Mouse (Mus musculus) MEL (cell line): ENCODE results near the gene Spata6. TPM values are rescaled to one million over a fixed set of nuclear protein-coding genes. Genes with fewer than 3 reads are reported as not detected.

Experiments used
- DNase-seq: peaks from one replicate; pipeline ENCODE4 v3.0.0; 2011; ENCODE audit warnings: low read depth, low spot score
- H3K27ac ChIP-seq: 2 replicates; pipeline ENCODE4 v1.5.1; 2012; ENCODE audit warnings: low read depth, mild to moderate bottlenecking, control low read depth, low read length, moderate library complexity; ENCODE audit not compliant: control insufficient read depth
- H3K27me3 ChIP-seq, 2 experiments: fragments of 150-350 bp in 1 of 2; sonication (generic) in 1 of 2; 2 replicates each; pipeline ENCODE4 v1.6.1; 2012; ENCODE audit warnings: low read length in 2 of 2, mild to moderate bottlenecking in 2 of 2, improper control_type of control experiment in 1 of 2, moderate library complexity in 1 of 2; ENCODE audit not compliant: insufficient read depth in 2 of 2, control insufficient read depth in 1 of 2
- H3K36me3 ChIP-seq, 2 experiments: 2 replicates each; pipeline ENCODE4 v1.6.1; 2012 to 2014; ENCODE audit warnings: low read length in 2 of 2, improper control_type of control experiment in 1 of 2, inconsistent platforms in 1 of 2, mild to moderate bottlenecking in 1 of 2; ENCODE audit not compliant: insufficient read depth in 2 of 2, control insufficient read depth in 1 of 2
- H3K4me1 ChIP-seq, 2 experiments: fragments of 150-350 bp in 1 of 2; sonication (generic) in 1 of 2; 2 replicates each; pipeline ENCODE4 v1.6.1; 2012; ENCODE audit warnings: low read length in 2 of 2, improper control_type of control experiment in 1 of 2, mild to moderate bottlenecking in 1 of 2; ENCODE audit not compliant: insufficient read depth in 2 of 2, control insufficient read depth in 1 of 2
- H3K4me3 ChIP-seq, 2 experiments: fragments of 150-350 bp in 1 of 2; sonication (generic) in 1 of 2; 2 replicates each; pipeline ENCODE4 v1.5.1; 2012; ENCODE audit warnings: low read depth in 2 of 2, low read length in 2 of 2, mild to moderate bottlenecking in 2 of 2, moderate library complexity in 2 of 2, control low read depth in 1 of 2, improper control_type of control experiment in 1 of 2; ENCODE audit not compliant: control insufficient read depth in 1 of 2, insufficient read depth in 1 of 2
- H3K79me2 ChIP-seq: 2 replicates; pipeline ENCODE4 v1.6.1; 2012; ENCODE audit warnings: mild to moderate bottlenecking, low read length, moderate library complexity; ENCODE audit not compliant: control insufficient read depth, poor library complexity, insufficient read depth
- H3K9ac ChIP-seq: 2 replicates; pipeline ENCODE4 v1.6.1; 2012; ENCODE audit warnings: low read depth, mild to moderate bottlenecking, control low read depth, low read length, moderate library complexity; ENCODE audit not compliant: control insufficient read depth, poor library complexity, severe bottlenecking
- H3K9me3 ChIP-seq: fragments of 150-350 bp; sonication (generic); replicated peaks from 2 replicates; pipeline ENCODE4 v1.6.1; 2012; ENCODE audit warnings: mild to moderate bottlenecking, low read length, improper control_type of control experiment, moderate library complexity; ENCODE audit not compliant: insufficient read depth
- CHD1 ChIP-seq: IDR thresholded peaks from 2 replicates; pipeline ENCODE4 v1.6.1; 2012; ENCODE audit warnings: low read depth, mild to moderate bottlenecking, inconsistent platforms, low read length, improper control_type of control experiment
- CHD2 ChIP-seq: IDR thresholded peaks from 2 replicates; pipeline ENCODE4 v1.6.1; 2011; ENCODE audit warnings: low read length, improper control_type of control experiment
- E2F4 ChIP-seq: IDR thresholded peaks from 2 replicates; pipeline ENCODE4 v1.6.1; 2011; ENCODE audit warnings: low read depth, low read length, improper control_type of control experiment, borderline replicate concordance
- ELF1 ChIP-seq: IDR thresholded peaks from 2 replicates; pipeline ENCODE4 v1.6.1; 2014; ENCODE audit warnings: low read depth, mild to moderate bottlenecking, inconsistent platforms, low read length, improper control_type of control experiment, moderate library complexity
- EP300 ChIP-seq, 2 experiments: IDR thresholded peaks; 2 replicates each; pipeline ENCODE4 v1.6.1; 2011; ENCODE audit warnings: improper control_type of control experiment in 2 of 2, low read length in 2 of 2, low read depth in 1 of 2, mild to moderate bottlenecking in 1 of 2
- ETS1 ChIP-seq: IDR thresholded peaks from 2 replicates; pipeline ENCODE4 v1.6.1; 2012; ENCODE audit warnings: low read depth, mild to moderate bottlenecking, inconsistent platforms, low read length, improper control_type of control experiment, moderate library complexity
- GATA1 ChIP-seq: IDR thresholded peaks from 2 replicates; pipeline ENCODE4 v1.6.1; 2011; ENCODE audit warnings: low read depth, low read length, improper control_type of control experiment
- HCFC1 ChIP-seq: IDR thresholded peaks from 2 replicates; pipeline ENCODE4 v1.6.1; 2012; ENCODE audit warnings: low read depth, mild to moderate bottlenecking, inconsistent platforms, low read length, improper control_type of control experiment, moderate library complexity
- KAT2A ChIP-seq: conservative IDR thresholded peaks from 2 replicates; pipeline ENCODE4 v1.6.1; 2012; ENCODE audit warnings: low read depth, low read length, improper control_type of control experiment, inconsistent platforms
- MAFK ChIP-seq: IDR thresholded peaks from 2 replicates; pipeline ENCODE4 v1.6.1; 2011; ENCODE audit warnings: low read depth, mild to moderate bottlenecking, low read length, improper control_type of control experiment, borderline replicate concordance
- MAX ChIP-seq: IDR thresholded peaks from 2 replicates; pipeline ENCODE4 v1.6.1; 2011; ENCODE audit warnings: low read length, improper control_type of control experiment
- MEF2A ChIP-seq: IDR thresholded peaks from 2 replicates; pipeline ENCODE4 v1.6.1; 2014; ENCODE audit warnings: low read depth, mild to moderate bottlenecking, inconsistent platforms, low read length, improper control_type of control experiment; ENCODE audit not compliant: poor library complexity, insufficient replicate concordance, severe bottlenecking; ENCODE audit errors: extremely low read depth
- MXI1 ChIP-seq: IDR thresholded peaks from 2 replicates; pipeline ENCODE4 v1.6.1; 2011; ENCODE audit warnings: mild to moderate bottlenecking, low read depth, low read length, improper control_type of control experiment
- MYB ChIP-seq: IDR thresholded peaks from 2 replicates; pipeline ENCODE4 v1.6.1; 2011; ENCODE audit warnings: mild to moderate bottlenecking, low read depth, low read length, improper control_type of control experiment
- MYC ChIP-seq: IDR thresholded peaks from 2 replicates; pipeline ENCODE4 v1.6.1; 2011; ENCODE audit warnings: low read depth, mild to moderate bottlenecking, low read length, improper control_type of control experiment, moderate library complexity
- NRF1 ChIP-seq: IDR thresholded peaks from 2 replicates; pipeline ENCODE4 v1.6.1; 2014; ENCODE audit warnings: low read depth, mild to moderate bottlenecking, inconsistent platforms, low read length, improper control_type of control experiment, moderate library complexity; ENCODE audit not compliant: poor library complexity, insufficient read depth, severe bottlenecking
- POLR2A ChIP-seq, 2 experiments: IDR thresholded peaks; 2 replicates each; pipeline ENCODE4 v1.6.1; 2011 to 2012; ENCODE audit warnings: low read length in 2 of 2, mild to moderate bottlenecking in 2 of 2, control low read depth in 1 of 2, improper control_type of control experiment in 1 of 2, low read depth in 1 of 2, moderate library complexity in 1 of 2; ENCODE audit not compliant: control insufficient read depth in 1 of 2, insufficient read depth in 1 of 2, poor library complexity in 1 of 2
- POLR2AphosphoS5 ChIP-seq: IDR thresholded peaks from 2 replicates; pipeline ENCODE4 v1.6.1; 2012; ENCODE audit warnings: low read depth, borderline replicate concordance, mild to moderate bottlenecking, inconsistent platforms, low read length, moderate library complexity, mixed read lengths
- RAD21 ChIP-seq: IDR thresholded peaks from 2 replicates; pipeline ENCODE4 v1.6.1; 2011; ENCODE audit warnings: mild to moderate bottlenecking, low read depth, low read length, improper control_type of control experiment
- RCOR1 ChIP-seq: IDR thresholded peaks from 2 replicates; pipeline ENCODE4 v1.6.1; 2012; ENCODE audit warnings: low read depth, mild to moderate bottlenecking, inconsistent platforms, low read length, improper control_type of control experiment
- TAL1 ChIP-seq: IDR thresholded peaks from 2 replicates; pipeline ENCODE4 v1.6.1; 2012; ENCODE audit warnings: mild to moderate bottlenecking, inconsistent platforms, low read length, moderate library complexity, mixed read lengths
- TBP ChIP-seq: IDR thresholded peaks from 2 replicates; pipeline ENCODE4 v1.8.0; 2011; ENCODE audit warnings: low read depth, low read length, improper control_type of control experiment
- USF1 ChIP-seq: IDR thresholded peaks from 2 replicates; pipeline ENCODE4 v1.6.1; 2014; ENCODE audit warnings: low read depth, mild to moderate bottlenecking, inconsistent platforms, low read length, improper control_type of control experiment, moderate library complexity
- USF2 ChIP-seq, 2 experiments: IDR thresholded peaks; 2 replicates each; pipeline ENCODE4 v1.6.1; 2011 to 2012; ENCODE audit warnings: improper control_type of control experiment in 2 of 2, low read length in 2 of 2, borderline replicate concordance in 1 of 2, inconsistent platforms in 1 of 2, low read depth in 1 of 2, mild to moderate bottlenecking in 1 of 2; ENCODE audit not compliant: insufficient read depth in 1 of 2
- ZKSCAN1 ChIP-seq: IDR thresholded peaks from 2 replicates; pipeline ENCODE4 v1.6.1; 2012; ENCODE audit warnings: low read depth, mild to moderate bottlenecking, inconsistent platforms, low read length, improper control_type of control experiment, moderate library complexity
- ZMIZ1 ChIP-seq: IDR thresholded peaks from 2 replicates; pipeline ENCODE4 v1.6.1; 2012; ENCODE audit warnings: low read depth, mild to moderate bottlenecking, inconsistent platforms, low read length, improper control_type of control experiment, moderate library complexity
- ZNF384 ChIP-seq: IDR thresholded peaks from 2 replicates; pipeline ENCODE4 v1.6.1; 2012; ENCODE audit warnings: low read depth, mild to moderate bottlenecking, inconsistent platforms, low read length, improper control_type of control experiment
- polyA plus RNA-seq, 2 experiments: library from polyadenylated mRNA; stranded (reverse) in 1 of 2; unstranded in 1 of 2; fragments of >175 nt in 1 of 2; fragments of >200 nt in 1 of 2; gene quantifications; 2 replicates each; pipeline versions ENCODE4 v1.2.1 to v1.2.4; 2012; ENCODE audit warnings: low replicate concordance in 2 of 2, low read depth in 1 of 2; ENCODE audit not compliant: insufficient read length in 2 of 2, insufficient read depth in 1 of 2, missing spikeins in 1 of 2
- total RNA-seq: library from RNA; depleted of rRNA; stranded (reverse); fragments of 300-350 nt; gene quantifications from 2 replicates; pipeline ENCODE4 v1.2.3, GENCODE M21; 2012

Gene Spata6
- total and polyA plus RNA-seq, 3 experiments: not detected

DNA sequence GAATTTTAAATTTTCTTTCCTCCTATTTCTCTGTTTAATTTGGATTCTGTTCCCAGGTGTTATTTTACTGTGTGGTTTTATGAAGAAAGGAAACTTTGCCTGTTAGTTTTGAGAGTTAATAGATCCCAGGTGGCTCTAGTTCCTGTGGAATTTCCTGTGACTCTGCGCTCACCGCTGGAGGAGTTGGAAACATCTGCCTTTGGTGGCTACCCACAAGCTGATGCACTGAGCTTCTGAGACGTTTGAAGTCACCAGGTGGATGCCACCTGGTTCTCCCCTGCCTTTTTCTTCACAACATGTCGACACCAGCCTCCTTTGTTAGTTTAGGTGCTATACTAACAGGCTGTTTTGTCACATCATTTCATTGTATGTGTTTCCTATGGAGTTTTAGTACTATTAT is 97.7 kb downstream of the Spata6 start:
- Histone ChIP-seq H3K27ac (no peak overlapping the region), H3K79me2 (no peaks in the 10 kb centered on the region), H3K4me3 (no peak overlapping the region), H3K36me3 (no peaks in the 10 kb centered on the region), H3K27me3 (no peaks in the 10 kb centered on the region), H3K4me1 (no peaks in the 10 kb centered on the region), H3K9me3 (no peaks in the 10 kb centered on the region), H3K9ac (no peak overlapping the region)
- no peak for DNase-seq
- TF ChIP-seq RAD21 (no peak), RCOR1 (no peak), ELF1 (no peak), POLR2AphosphoS5 (no peak), E2F4 (no peak), USF1 (no peak), MXI1 (no peak), EP300 (IDR thresholded peaks at IDR 0.05; ENCODE audit: low read depth in 1 of 2, low read length in 2 of 2) (no peak), MAFK (no peak), MEF2A (no peak), CHD2 (no peak), POLR2A (IDR thresholded peaks at IDR 0.05; ENCODE audit: control insufficient read depth in 1 of 2, insufficient read depth in 1 of 2, low read depth in 1 of 2, low read length in 2 of 2, poor library complexity in 1 of 2) (no peak), TBP (no peak)

GRCm38 (mm10) chr4:111838882-111839281 is 119.1 kb downstream of the Spata6 start:
- TF ChIP-seq USF2 (IDR thresholded peaks at IDR 0.05; ENCODE audit: borderline replicate concordance in 1 of 2, insufficient read depth in 1 of 2, low read depth in 1 of 2, low read length in 2 of 2) (no peak), MAX (no peak), MEF2A (no peak), KAT2A (no peak), TAL1 (no peak), GATA1 (no peak), ETS1 (no peak), HCFC1 (no peak), ZMIZ1 (no peak), POLR2A (IDR thresholded peaks at IDR 0.05; ENCODE audit: control insufficient read depth in 1 of 2, insufficient read depth in 1 of 2, low read depth in 1 of 2, low read length in 2 of 2, poor library complexity in 1 of 2) (no peak), MYB (no peak), NRF1 (no peak), RAD21 (no peak), MXI1 (no peak), MYC (no peak), CHD1 (no peak), ZKSCAN1 (no peak), ZNF384 (no peak)
- Histone ChIP-seq H3K4me1 (no peaks in the 10 kb centered on the region), H3K9me3 (no peaks in the 10 kb centered on the region), H3K27ac (no peak overlapping the region), H3K79me2 (no peaks in the 10 kb centered on the region), H3K4me3 (no peak overlapping the region), H3K9ac (no peak overlapping the region), H3K27me3 (no peaks in the 10 kb centered on the region), H3K36me3 (no peaks in the 10 kb centered on the region)
- no peak for DNase-seq
